Mouse (Mus musculus): Measurements from ENCODE around the gene Dgke. TPM values are rescaled to one million over a fixed set of nuclear protein-coding genes. Genes with fewer than 3 reads are reported as not detected.
A peak's percentile ranks its signal among the peaks of the same experiment; 100 is the strongest.

Gene Dgke
- polyA plus RNA-seq, 1 experiment from 2014 or later = 0.68 TPM

GRCm38 (mm10) chr11:89023477-89023876 is 43.2 kb downstream of the Dgke start:
- no peak for ATAC-seq (ENCODE audit: low read depth)
- Histone ChIP-seq H3K4me1 (ENCODE audit: control insufficient read depth, low read depth, low read length) (peaks cover 26% of the 10 kb centered on the region), H3K27me3 (ENCODE audit: control insufficient read depth, insufficient read depth, low read depth, low read length) (no peaks in the 10 kb centered on the region), H3K4me2 (ENCODE audit: low read depth, low read length) (no peak overlapping the region), H3K4me3 (ENCODE audit: low read depth, low read length) (no peak overlapping the region), H3K36me3 (ENCODE audit: control insufficient read depth, insufficient read depth) (no peaks in the 10 kb centered on the region), H3K9ac (ENCODE audit: low read depth, low read length) (no peak overlapping the region), H3K27ac (ENCODE audit: low read length) (peak overlapping the region; percentile 58; the same call in 1 of the 2 replicates), H3K9me3 (replicated peaks; ENCODE audit: control insufficient read depth, low read length) (no peaks in the 10 kb centered on the region)
- 68% methylated on average over 10 of the region's 10 CpGs for WGBS (ENCODE audit: insufficient replicate concordance)

GRCm38 (mm10) chr11:89022120-89022731 is 44.4 kb downstream of the Dgke start:
- no peak overlapping the region for H3K4me2 ChIP-seq (ENCODE audit: low read depth, low read length)
- 24% methylated on average over 8 of the region's 8 CpGs for WGBS (ENCODE audit: insufficient replicate concordance)
- H3K9me3 ChIP-seq (replicated peaks; ENCODE audit: control insufficient read depth, low read length) = no peaks in the 10 kb centered on the region
- H3K4me1 ChIP-seq (ENCODE audit: control insufficient read depth, low read depth, low read length) = peaks cover 30% of the 10 kb centered on the region
- H3K4me3 ChIP-seq (ENCODE audit: low read depth, low read length) = no peak overlapping the region
- no peak overlapping the region for H3K27ac ChIP-seq (ENCODE audit: low read length)
- H3K27me3 ChIP-seq (ENCODE audit: control insufficient read depth, insufficient read depth, low read depth, low read length) = no peaks in the 10 kb centered on the region
- no peak overlapping the region for H3K9ac ChIP-seq (ENCODE audit: low read depth, low read length)
- no peak for ATAC-seq (ENCODE audit: low read depth)
- peaks cover 2% of the 10 kb centered on the region; the same call in 1 of the 2 replicates for H3K36me3 ChIP-seq (ENCODE audit: control insufficient read depth, insufficient read depth)

- H3K9me3 ChIP-seq (replicated peaks; ENCODE audit: control insufficient read depth, low read length) = no peaks in the 10 kb centered on the region
- peaks cover 35% of the 10 kb centered on the region for H3K4me1 ChIP-seq (ENCODE audit: control insufficient read depth, low read depth, low read length)
- H3K27me3 ChIP-seq (ENCODE audit: control insufficient read depth, insufficient read depth, low read depth, low read length) = no peaks in the 10 kb centered on the region
- ATAC-seq (ENCODE audit: low read depth) = no peak
- no peak overlapping the region for H3K27ac ChIP-seq (ENCODE audit: low read length)
- H3K4me3 ChIP-seq (ENCODE audit: low read depth, low read length) = no peak overlapping the region
- H3K4me2 ChIP-seq (ENCODE audit: low read depth, low read length) = no peak overlapping the region
- 49% methylated on average over 7 of the region's 7 CpGs for WGBS (ENCODE audit: insufficient replicate concordance)
- no peak overlapping the region for H3K9ac ChIP-seq (ENCODE audit: low read depth, low read length)
- peaks cover 6% of the 10 kb centered on the region for H3K36me3 ChIP-seq (ENCODE audit: control insufficient read depth, insufficient read depth)
Observed at GRCm38 (mm10) chr11:89021687-89022086, 45.0 kb downstream of the Dgke start.

- no peaks in the 10 kb centered on the region for H3K27me3 ChIP-seq (ENCODE audit: control insufficient read depth, insufficient read depth, low read depth, low read length)
- 64% methylated on average over 9 of the region's 9 CpGs for WGBS (ENCODE audit: insufficient replicate concordance)
- ATAC-seq (ENCODE audit: low read depth) = no peak
- H3K4me3 ChIP-seq (ENCODE audit: low read depth, low read length) = no peak overlapping the region
- H3K27ac ChIP-seq (ENCODE audit: low read length) = no peak overlapping the region
- H3K4me1 ChIP-seq (ENCODE audit: control insufficient read depth, low read depth, low read length) = peaks cover 39% of the 10 kb centered on the region
- H3K9me3 ChIP-seq (replicated peaks; ENCODE audit: control insufficient read depth, low read length) = no peaks in the 10 kb centered on the region
- no peak overlapping the region for H3K4me2 ChIP-seq (ENCODE audit: low read depth, low read length)
- H3K9ac ChIP-seq (ENCODE audit: low read depth, low read length) = no peak overlapping the region
- peaks cover 14% of the 10 kb centered on the region for H3K36me3 ChIP-seq (ENCODE audit: control insufficient read depth, insufficient read depth)
Observed at GRCm38 (mm10) chr11:89020681-89021305, 45.9 kb downstream of the Dgke start.

GRCm38 (mm10) chr11:89017514-89018182 is 49.0 kb downstream of the Dgke start:
- Histone ChIP-seq H3K4me2 (ENCODE audit: low read depth, low read length) (peak overlapping the region; percentile 48), H3K9me3 (replicated peaks; ENCODE audit: control insufficient read depth, low read length) (no peaks in the 10 kb centered on the region), H3K4me3 (ENCODE audit: low read depth, low read length) (no peak overlapping the region; the same call in 1 of the 2 replicates), H3K9ac (ENCODE audit: low read depth, low read length) (no peak overlapping the region; the same call in 1 of the 2 replicates), H3K4me1 (ENCODE audit: control insufficient read depth, low read depth, low read length) (peaks cover 39% of the 10 kb centered on the region), H3K36me3 (ENCODE audit: control insufficient read depth, insufficient read depth) (peaks cover 37% of the 10 kb centered on the region), H3K27ac (ENCODE audit: low read length) (peak overlapping the region; percentile 69), H3K27me3 (ENCODE audit: control insufficient read depth, insufficient read depth, low read depth, low read length) (no peaks in the 10 kb centered on the region)
- peak; percentile 92 for ATAC-seq (ENCODE audit: low read depth)
- 28% methylated on average over 9 of the region's 9 CpGs for WGBS (ENCODE audit: insufficient replicate concordance)

- ATAC-seq (ENCODE audit: low read depth) = peak; percentile 48; the same call in 1 of the 2 replicates
- 64% methylated on average over 5 of the region's 5 CpGs for WGBS (ENCODE audit: insufficient replicate concordance)
- no peak overlapping the region; the same call in 1 of the 2 replicates for H3K27ac ChIP-seq (ENCODE audit: low read length)
Observed at GRCm38 (mm10) chr11:89012241-89012640, 54.4 kb downstream of the Dgke start.

GRCm38 (mm10) chr11:89009496-89009895 is 57.2 kb downstream of the Dgke start:
- Histone ChIP-seq H3K9me3 (replicated peaks; ENCODE audit: control insufficient read depth, low read length) (no peaks in the 10 kb centered on the region), H3K4me1 (ENCODE audit: control insufficient read depth, low read depth, low read length) (peaks cover 5% of the 10 kb centered on the region), H3K4me3 (ENCODE audit: low read depth, low read length) (no peak overlapping the region), H3K9ac (ENCODE audit: low read depth, low read length) (no peak overlapping the region), H3K27me3 (ENCODE audit: control insufficient read depth, insufficient read depth, low read depth, low read length) (no peaks in the 10 kb centered on the region), H3K4me2 (ENCODE audit: low read depth, low read length) (no peak overlapping the region), H3K27ac (ENCODE audit: low read length) (no peak overlapping the region; the same call in 1 of the 2 replicates), H3K36me3 (ENCODE audit: control insufficient read depth, insufficient read depth) (peaks cover 65% of the 10 kb centered on the region)
- peak; percentile 65 for ATAC-seq (ENCODE audit: low read depth)
- WGBS (ENCODE audit: insufficient replicate concordance) = 68% methylated on average over 7 of the region's 7 CpGs

More at GRCm38 (mm10) chr11:89012241-89012640, 54.4 kb downstream of the Dgke start:
- Histone ChIP-seq H3K4me2 (ENCODE audit: low read depth, low read length) (no peak overlapping the region), H3K4me3 (ENCODE audit: low read depth, low read length) (no peak overlapping the region), H3K9ac (ENCODE audit: low read depth, low read length) (no peak overlapping the region), H3K36me3 (ENCODE audit: control insufficient read depth, insufficient read depth) (peaks cover 73% of the 10 kb centered on the region), H3K27me3 (ENCODE audit: control insufficient read depth, insufficient read depth, low read depth, low read length) (no peaks in the 10 kb centered on the region), H3K9me3 (replicated peaks; ENCODE audit: control insufficient read depth, low read length) (no peaks in the 10 kb centered on the region), H3K4me1 (ENCODE audit: control insufficient read depth, low read depth, low read length) (peaks cover 9% of the 10 kb centered on the region)

- no peak overlapping the region for H3K9ac ChIP-seq (ENCODE audit: low read depth, low read length)
- H3K27me3 ChIP-seq (ENCODE audit: control insufficient read depth, insufficient read depth, low read depth, low read length) = no peaks in the 10 kb centered on the region
- H3K36me3 ChIP-seq (ENCODE audit: control insufficient read depth, insufficient read depth) = peaks cover 65% of the 10 kb centered on the region
- peaks cover 5% of the 10 kb centered on the region for H3K4me1 ChIP-seq (ENCODE audit: control insufficient read depth, low read depth, low read length)
- no peak overlapping the region for H3K27ac ChIP-seq (ENCODE audit: low read length)
- no peak overlapping the region for H3K4me2 ChIP-seq (ENCODE audit: low read depth, low read length)
- WGBS (ENCODE audit: insufficient replicate concordance) = 78% methylated on average over 9 of the region's 9 CpGs
- H3K4me3 ChIP-seq (ENCODE audit: low read depth, low read length) = no peak overlapping the region
- no peaks in the 10 kb centered on the region for H3K9me3 ChIP-seq (replicated peaks; ENCODE audit: control insufficient read depth, low read length)
- no peak for ATAC-seq (ENCODE audit: low read depth)
Observed at GRCm38 (mm10) chr11:89009066-89009465, 57.6 kb downstream of the Dgke start.

GRCm38 (mm10) chr11:89007582-89007981 is 59.1 kb downstream of the Dgke start:
- H3K4me3 ChIP-seq (ENCODE audit: low read depth, low read length) = no peak overlapping the region
- H3K36me3 ChIP-seq (ENCODE audit: control insufficient read depth, insufficient read depth) = peaks cover 51% of the 10 kb centered on the region
- 73% methylated on average over 3 of the region's 3 CpGs for WGBS (ENCODE audit: insufficient replicate concordance)
- H3K9me3 ChIP-seq (replicated peaks; ENCODE audit: control insufficient read depth, low read length) = no peaks in the 10 kb centered on the region
- no peaks in the 10 kb centered on the region for H3K27me3 ChIP-seq (ENCODE audit: control insufficient read depth, insufficient read depth, low read depth, low read length)
- peak overlapping the region; percentile 25; the same call in 1 of the 2 replicates for H3K27ac ChIP-seq (ENCODE audit: low read length)
- H3K4me2 ChIP-seq (ENCODE audit: low read depth, low read length) = no peak overlapping the region
- ATAC-seq (ENCODE audit: low read depth) = no peak
- H3K9ac ChIP-seq (ENCODE audit: low read depth, low read length) = no peak overlapping the region
- H3K4me1 ChIP-seq (ENCODE audit: control insufficient read depth, low read depth, low read length) = peaks cover 14% of the 10 kb centered on the region

All from liver, embryonic 16.5 days (tissue).